Mouse (Mus musculus) urinary bladder, postnatal 4 days (tissue): ENCODE results near the gene Nkain4.

Experiments used
- DNase-seq, 2 experiments: peaks; one replicate each; pipeline ENCODE4 v3.0.0; 2021 to 2022; ENCODE audit warnings: low spot score in 2 of 2

Nkain4 gene

GRCm38 (mm10) chr2:180894029-180894623 lies 60.4 kb downstream of the Nkain4 start:
- DNase-seq = peak in 1 of 2 experiments; percentile 72

GRCm38 (mm10) chr2:180893537-180894028 lies 60.9 kb downstream of the Nkain4 start:
- DNase-seq = no peak

GRCm38 (mm10) chr2:180892841-180893521 lies 61.5 kb downstream of the Nkain4 start:
- no peak for DNase-seq

- DNase-seq = no peak
Observed at GRCm38 (mm10) chr2:180891835-180892323, 62.6 kb downstream of the Nkain4 start.

DNA sequence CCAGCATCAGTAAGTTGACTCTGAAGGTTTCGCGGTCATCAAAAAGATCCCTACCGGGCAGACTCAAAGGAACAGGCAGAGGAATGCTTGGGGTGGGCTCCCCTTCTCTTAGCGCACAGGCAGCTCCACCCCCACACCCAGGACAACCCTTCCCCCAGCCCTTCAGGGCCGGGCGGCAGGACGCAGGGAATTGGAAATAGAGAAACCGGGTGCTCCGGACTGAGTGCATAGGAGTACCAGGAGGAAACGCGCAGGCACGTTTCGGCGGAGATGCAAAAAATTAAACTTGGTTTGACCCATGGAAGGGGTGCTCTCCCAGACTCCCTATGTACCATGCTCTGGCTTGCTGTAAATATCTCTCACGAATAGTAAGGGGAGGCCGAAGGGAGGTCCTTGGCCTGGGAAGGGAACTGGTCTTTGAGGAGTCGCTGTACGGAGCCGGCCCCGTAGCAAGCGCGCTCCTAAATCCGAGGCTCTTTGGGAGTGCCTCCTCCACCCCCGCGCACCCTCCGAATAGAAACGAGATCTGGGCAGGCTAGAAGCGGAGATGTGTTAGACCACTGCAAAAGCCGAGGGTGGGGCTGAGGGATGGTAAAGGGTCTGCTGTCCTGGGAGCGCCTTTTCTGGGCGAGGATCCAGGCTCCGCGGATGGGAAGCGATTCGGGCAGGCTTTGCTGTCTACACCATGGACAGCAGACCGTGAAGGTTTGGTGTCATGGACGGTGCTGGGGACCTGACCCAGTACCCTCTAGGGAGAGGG lies 63.2 kb downstream of the Nkain4 start:
- no peak for DNase-seq

DNA sequence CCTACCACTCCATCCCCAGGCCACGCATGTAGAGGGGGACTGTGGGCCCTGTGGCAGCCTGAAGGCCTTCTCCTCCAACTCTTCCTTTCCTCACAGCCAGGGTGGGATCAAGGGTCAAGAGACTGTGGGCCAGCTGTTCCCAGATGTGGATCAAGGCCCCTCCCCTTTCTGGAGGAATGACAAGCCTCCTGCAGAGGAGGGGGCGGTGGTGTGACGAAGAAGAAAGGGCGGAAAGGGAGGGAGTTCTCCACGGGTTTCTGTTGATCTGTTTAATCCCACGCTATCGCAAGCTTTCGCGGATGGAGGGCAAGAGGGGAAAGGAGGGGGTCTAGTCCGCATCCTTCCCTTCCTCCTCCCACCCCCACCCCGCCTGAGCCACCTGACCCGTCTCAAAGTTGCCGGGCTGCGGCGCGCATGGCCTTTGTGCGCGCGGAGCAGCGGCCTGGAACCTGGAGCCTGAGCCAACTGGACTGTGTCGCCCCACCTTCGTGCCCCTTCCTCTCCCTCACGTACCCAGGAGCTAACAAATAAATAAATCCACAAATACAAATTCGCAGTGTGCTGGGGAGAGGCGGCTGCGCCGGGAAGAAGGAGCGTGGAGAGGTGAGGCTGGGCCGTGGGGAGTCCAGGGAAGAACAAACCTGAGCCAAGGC lies 64.0 kb downstream of the Nkain4 start:
- DNase-seq = no peak

DNA sequence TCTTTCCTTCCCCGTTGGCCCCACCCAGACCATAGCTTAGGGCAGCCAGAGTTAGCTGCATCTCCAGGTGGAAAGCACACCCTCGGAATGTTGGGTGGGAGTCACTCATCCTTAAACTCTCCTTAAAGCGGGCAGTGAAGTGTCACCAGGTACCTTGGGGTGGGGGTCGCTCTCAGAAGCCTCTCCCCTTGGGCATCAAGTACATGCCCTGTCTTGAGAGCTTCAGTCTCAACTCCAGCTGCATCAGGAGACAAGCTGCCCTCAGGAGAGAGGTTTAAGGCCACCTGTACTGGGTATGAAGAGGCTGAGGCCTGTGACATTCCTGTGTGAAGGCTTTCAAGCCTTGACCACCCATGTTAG lies 64.6 kb downstream of the Nkain4 start:
- DNase-seq = no peak

DNA sequence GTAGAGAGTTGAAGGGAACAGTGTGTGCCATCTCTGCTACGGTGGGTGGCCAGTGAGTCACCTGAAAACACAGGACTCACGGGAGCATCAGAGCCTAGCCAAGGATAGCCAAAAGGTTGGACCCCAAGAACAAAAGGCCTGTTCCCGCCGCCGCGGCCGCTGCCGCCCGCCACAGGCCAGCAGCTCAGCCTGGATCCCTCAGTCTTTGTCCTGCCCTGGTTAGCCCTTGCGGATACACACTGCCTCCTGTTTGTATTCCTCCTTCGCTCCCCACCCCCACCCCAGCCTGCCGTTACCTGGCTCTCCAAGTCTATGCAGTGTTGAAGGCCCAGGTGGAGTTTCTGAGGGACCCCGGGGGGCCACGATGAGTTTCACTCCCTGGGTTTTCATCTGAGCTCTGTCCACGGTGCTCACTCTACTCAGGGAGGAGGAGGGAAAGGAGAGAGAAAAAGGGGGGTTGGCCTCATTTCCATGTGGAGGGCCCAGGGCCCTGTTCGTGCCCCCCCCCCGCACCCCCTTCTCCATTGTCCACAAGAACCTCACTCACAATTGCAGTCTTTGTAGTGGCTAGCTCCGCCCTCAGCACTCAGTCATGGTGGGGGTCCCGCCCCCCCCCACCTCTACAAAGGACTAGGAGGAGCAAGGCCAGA lies 65.1 kb downstream of the Nkain4 start:
- DNase-seq = no peak

DNA sequence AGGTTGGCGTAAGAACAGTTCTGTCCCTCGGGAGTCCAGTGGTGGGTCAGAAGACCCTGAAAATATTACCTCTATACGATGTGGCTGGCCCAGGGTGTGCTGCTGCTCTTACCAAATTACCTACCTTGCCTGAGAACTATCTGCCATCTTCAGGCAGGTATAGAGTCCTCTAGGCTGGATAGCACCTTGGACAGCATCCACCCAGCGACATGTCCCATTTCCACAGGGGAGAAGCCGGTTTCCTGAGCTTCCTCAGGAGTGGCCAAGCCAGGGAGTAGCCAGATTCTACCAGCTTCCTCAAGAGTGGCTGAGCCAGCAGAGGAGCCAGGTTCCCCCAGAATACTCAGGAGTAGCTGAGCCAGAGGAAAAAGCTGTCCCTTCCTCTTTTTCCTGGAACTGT lies 69.2 kb downstream of the Nkain4 start:
- no peak for DNase-seq
